In the genomic region with DNA sequence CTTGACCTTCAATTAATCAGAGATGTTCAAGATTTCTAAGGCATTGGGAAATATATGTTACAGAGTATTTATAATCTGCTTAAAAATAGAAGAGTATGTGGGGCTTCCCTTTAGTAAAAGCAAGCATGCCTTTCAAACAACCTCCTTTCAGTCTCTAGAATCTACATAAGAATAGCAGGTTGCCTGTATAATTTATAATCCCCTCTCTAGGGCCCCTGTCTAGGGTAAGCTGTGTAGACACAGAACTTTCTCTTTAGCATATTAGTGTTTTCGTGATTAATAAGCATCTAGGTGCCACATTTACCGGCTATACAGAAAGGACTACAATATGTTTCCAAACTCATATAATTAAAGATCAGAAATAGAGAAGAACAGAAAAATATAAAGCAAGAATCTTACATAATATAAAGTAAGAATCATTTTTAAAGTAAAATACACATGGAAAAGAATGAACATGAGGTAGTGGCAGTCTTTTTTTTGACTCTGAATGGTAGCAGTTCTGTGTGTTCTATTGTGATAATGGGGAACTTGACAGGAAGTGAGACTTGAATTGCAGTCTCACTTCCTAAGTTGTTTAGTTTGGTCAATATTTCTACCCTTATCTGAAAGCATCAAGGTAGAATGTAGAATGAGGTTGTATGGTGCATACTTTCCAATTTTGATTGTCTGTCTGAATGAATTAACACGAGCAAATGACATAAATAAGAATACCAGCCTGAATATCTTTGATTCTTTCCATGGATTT, we compare ENCODE assay signal across 28 mouse cellular contexts.
A peak's percentile ranks its signal among the peaks of the same experiment; 100 is the strongest.
DNase-seq lines count a peak whose midpoint lies in the region; ATAC-seq and TF ChIP-seq lines count a peak whose summit lies in the region.
"Had no signal": no experiment of that assay in that cellular context is flagged by ENCODE, and none has a peak within 500 bp of the region (broad histone marks: within the 10 kb centered on the region; RNA-seq: fewer than 3 reads in every experiment).

No protein-coding gene starts in this region.

- peak; percentile 81 for ATAC-seq in midbrain, embryonic 12.5 days (ENCODE audit: low FRiP score, low read depth)
- ATAC-seq: forebrain, postnatal 0 days; intestine, embryonic 16.5 days had no signal

- H3K4me3 ChIP-seq in midbrain, embryonic 12.5 days = no peak overlapping the region
- no peak overlapping the region for H3K4me3 ChIP-seq in midbrain, embryonic 10.5 days
- H3K4me3 ChIP-seq: embryonic facial prominence, embryonic 10.5 days; embryonic facial prominence, embryonic 15.5 days; hindbrain, embryonic 13.5 days; myocyte; stomach, embryonic 15.5 days had no signal

- H3K9ac ChIP-seq in midbrain, embryonic 12.5 days (replicated peaks) = no peak overlapping the region
- H3K9ac ChIP-seq: embryonic facial prominence, embryonic 15.5 days; forebrain, postnatal 0 days; hindbrain, embryonic 13.5 days; liver, embryonic 14.5 days; stomach, embryonic 15.5 days had no signal

- 65% methylated on average over 3 of the region's 3 CpGs for WGBS in midbrain, embryonic 12.5 days
- 88% methylated on average over 3 of the region's 3 CpGs for WGBS in midbrain, embryonic 10.5 days

- H3K9me3 ChIP-seq in midbrain, embryonic 12.5 days = no peaks in the 10 kb centered on the region
- H3K9me3 ChIP-seq in midbrain, embryonic 10.5 days (replicated peaks) = no peaks in the 10 kb centered on the region
- H3K9me3 ChIP-seq: embryonic facial prominence, embryonic 10.5 days; embryonic facial prominence, embryonic 15.5 days; hindbrain, embryonic 13.5 days; stomach, embryonic 15.5 days had no signal

- TF ChIP-seq POLR2A in brain, embryonic 14.5 days (IDR thresholded peaks at IDR 0.05; ENCODE audit: borderline replicate concordance, extremely low read depth, insufficient read depth, insufficient read length, poor library complexity, severe bottlenecking) = no peak

- no peaks in the 10 kb centered on the region for H3K4me1 ChIP-seq in midbrain, embryonic 12.5 days
- H3K4me1 ChIP-seq in midbrain, embryonic 10.5 days = peaks cover 9% of the 10 kb centered on the region
- H3K4me1 ChIP-seq: embryonic facial prominence, embryonic 10.5 days; embryonic facial prominence, embryonic 15.5 days; hindbrain, embryonic 13.5 days; stomach, embryonic 15.5 days had no signal

- H3K4me2 ChIP-seq in midbrain, embryonic 12.5 days (replicated peaks) = no peak overlapping the region
- H3K4me2 ChIP-seq: embryonic facial prominence, embryonic 15.5 days; hindbrain, embryonic 13.5 days; stomach, embryonic 15.5 days had no signal

- DNase-seq in embryo, embryonic 10.5 days (ENCODE audit: low spot score) = peak; percentile 5
- DNase-seq in embryo, embryonic 10 days (ENCODE audit: low spot score) = no peak
- DNase-seq in midbrain, embryonic 10.5 days (ENCODE audit: low spot score) = no peak
- peak; percentile 34 for DNase-seq in 416B (ENCODE audit: low read depth)
- peak; percentile 20 for DNase-seq in brain, embryonic 14.5 days (ENCODE audit: low read depth)
- no peak for DNase-seq in gastrocnemius, adult 8-10 months (ENCODE audit: low spot score in 2 of 2)
- no peak for DNase-seq in frontal cortex, postnatal 14 days (ENCODE audit: low spot score in 2 of 2)
- DNase-seq: adrenal gland, adult 8-10 months; cerebellum, adult 8-10 months; forebrain, postnatal 0 days; gastrocnemius, postnatal 14 days; heart, postnatal 14 days; kidney, adult 8-10 months; kidney, postnatal 14 days; layer of hippocampus, adult 9-11 months; liver; lung, adult 2 months; lung, postnatal 10 days; right cerebral cortex, postnatal 25 days had no signal

- H3K36me3 ChIP-seq in midbrain, embryonic 12.5 days = no peaks in the 10 kb centered on the region
- H3K36me3 ChIP-seq in midbrain, embryonic 10.5 days = no peaks in the 10 kb centered on the region
- H3K36me3 ChIP-seq: embryonic facial prominence, embryonic 10.5 days; embryonic facial prominence, embryonic 15.5 days; hindbrain, embryonic 13.5 days; stomach, embryonic 15.5 days had no signal

- no peak overlapping the region for H3K27ac ChIP-seq in midbrain, embryonic 12.5 days (replicated peaks)
- H3K27ac ChIP-seq in midbrain, embryonic 10.5 days (replicated peaks) = no peak overlapping the region
- H3K27ac ChIP-seq: embryonic facial prominence, embryonic 10.5 days; embryonic facial prominence, embryonic 15.5 days; hindbrain, embryonic 13.5 days; liver, embryonic 14.5 days; macrophage; stomach, embryonic 15.5 days had no signal

- H3K27me3 ChIP-seq in midbrain, embryonic 12.5 days = no peaks in the 10 kb centered on the region
- no peaks in the 10 kb centered on the region for H3K27me3 ChIP-seq in midbrain, embryonic 10.5 days (ENCODE audit: low read depth, poor library complexity, severe bottlenecking)
- H3K27me3 ChIP-seq: embryonic facial prominence, embryonic 15.5 days; hindbrain, embryonic 13.5 days; stomach, embryonic 15.5 days had no signal

- no peak for TF ChIP-seq CTCF in brain, embryonic 14.5 days (IDR thresholded peaks at IDR 0.05; ENCODE audit: borderline replicate concordance, extremely low read depth, insufficient read depth, insufficient read length)

Comparison
In these comparisons a context has a peak if more than half of its experiments do, and no peak if none do; other contexts are left out.
1. DNase-seq: peak in embryo, embryonic 10.5 days (single experiment), 416B (single experiment) and brain, embryonic 14.5 days (single experiment); none in embryo, embryonic 10 days (single experiment), midbrain, embryonic 10.5 days (single experiment), gastrocnemius, adult 8-10 months (0 of 2) and frontal cortex, postnatal 14 days (0 of 2).